Mouse (Mus musculus) MEL (cell line): ENCODE results near the gene Retreg1. TPM values are rescaled to one million over a fixed set of nuclear protein-coding genes. Genes with fewer than 3 reads are reported as not detected.

Source experiments
- DNase-seq: peaks from one replicate; pipeline ENCODE4 v3.0.0; 2011; ENCODE audit warnings: low read depth, low spot score
- H3K27ac ChIP-seq: 2 replicates; pipeline ENCODE4 v1.5.1; 2012; ENCODE audit warnings: low read depth, mild to moderate bottlenecking, control low read depth, low read length, moderate library complexity; ENCODE audit not compliant: control insufficient read depth
- H3K27me3 ChIP-seq, 2 experiments: fragments of 150-350 bp in 1 of 2; sonication (generic) in 1 of 2; 2 replicates each; pipeline ENCODE4 v1.6.1; 2012; ENCODE audit warnings: low read length in 2 of 2, mild to moderate bottlenecking in 2 of 2, improper control_type of control experiment in 1 of 2, moderate library complexity in 1 of 2; ENCODE audit not compliant: insufficient read depth in 2 of 2, control insufficient read depth in 1 of 2
- H3K36me3 ChIP-seq, 2 experiments: 2 replicates each; pipeline ENCODE4 v1.6.1; 2012 to 2014; ENCODE audit warnings: low read length in 2 of 2, improper control_type of control experiment in 1 of 2, inconsistent platforms in 1 of 2, mild to moderate bottlenecking in 1 of 2; ENCODE audit not compliant: insufficient read depth in 2 of 2, control insufficient read depth in 1 of 2
- H3K4me1 ChIP-seq, 2 experiments: fragments of 150-350 bp in 1 of 2; sonication (generic) in 1 of 2; 2 replicates each; pipeline ENCODE4 v1.6.1; 2012; ENCODE audit warnings: low read length in 2 of 2, improper control_type of control experiment in 1 of 2, mild to moderate bottlenecking in 1 of 2; ENCODE audit not compliant: insufficient read depth in 2 of 2, control insufficient read depth in 1 of 2
- H3K4me3 ChIP-seq, 2 experiments: fragments of 150-350 bp in 1 of 2; sonication (generic) in 1 of 2; 2 replicates each; pipeline ENCODE4 v1.5.1; 2012; ENCODE audit warnings: low read depth in 2 of 2, low read length in 2 of 2, mild to moderate bottlenecking in 2 of 2, moderate library complexity in 2 of 2, control low read depth in 1 of 2, improper control_type of control experiment in 1 of 2; ENCODE audit not compliant: control insufficient read depth in 1 of 2, insufficient read depth in 1 of 2
- H3K79me2 ChIP-seq: 2 replicates; pipeline ENCODE4 v1.6.1; 2012; ENCODE audit warnings: mild to moderate bottlenecking, low read length, moderate library complexity; ENCODE audit not compliant: control insufficient read depth, poor library complexity, insufficient read depth
- H3K9ac ChIP-seq: 2 replicates; pipeline ENCODE4 v1.6.1; 2012; ENCODE audit warnings: low read depth, mild to moderate bottlenecking, control low read depth, low read length, moderate library complexity; ENCODE audit not compliant: control insufficient read depth, poor library complexity, severe bottlenecking
- H3K9me3 ChIP-seq: fragments of 150-350 bp; sonication (generic); replicated peaks from 2 replicates; pipeline ENCODE4 v1.6.1; 2012; ENCODE audit warnings: mild to moderate bottlenecking, low read length, improper control_type of control experiment, moderate library complexity; ENCODE audit not compliant: insufficient read depth
- CTCF ChIP-seq, 3 experiments: IDR thresholded peaks in 2 of 3; conservative IDR thresholded peaks in 1 of 3; 2 replicates each; pipeline ENCODE4 v1.5.1; 2011 to 2012; ENCODE audit warnings: low read length in 3 of 3, low read depth in 2 of 3, mild to moderate bottlenecking in 2 of 3, improper control_type of control experiment in 1 of 3, inconsistent platforms in 1 of 3, mixed read lengths in 1 of 3, moderate library complexity in 1 of 3; ENCODE audit not compliant: control insufficient read depth in 1 of 3, insufficient read depth in 1 of 3, poor library complexity in 1 of 3, severe bottlenecking in 1 of 3
- MEF2A ChIP-seq: IDR thresholded peaks from 2 replicates; pipeline ENCODE4 v1.6.1; 2014; ENCODE audit warnings: low read depth, mild to moderate bottlenecking, inconsistent platforms, low read length, improper control_type of control experiment; ENCODE audit not compliant: poor library complexity, insufficient replicate concordance, severe bottlenecking; ENCODE audit errors: extremely low read depth
- MYB ChIP-seq: IDR thresholded peaks from 2 replicates; pipeline ENCODE4 v1.6.1; 2011; ENCODE audit warnings: mild to moderate bottlenecking, low read depth, low read length, improper control_type of control experiment
- RAD21 ChIP-seq: IDR thresholded peaks from 2 replicates; pipeline ENCODE4 v1.6.1; 2011; ENCODE audit warnings: mild to moderate bottlenecking, low read depth, low read length, improper control_type of control experiment
- polyA plus RNA-seq, 2 experiments: library from polyadenylated mRNA; stranded (reverse) in 1 of 2; unstranded in 1 of 2; fragments of >175 nt in 1 of 2; fragments of >200 nt in 1 of 2; gene quantifications; 2 replicates each; pipeline versions ENCODE4 v1.2.1 to v1.2.4; 2012; ENCODE audit warnings: low replicate concordance in 2 of 2, low read depth in 1 of 2; ENCODE audit not compliant: insufficient read length in 2 of 2, insufficient read depth in 1 of 2, missing spikeins in 1 of 2
- total RNA-seq: library from RNA; depleted of rRNA; stranded (reverse); fragments of 300-350 nt; gene quantifications from 2 replicates; pipeline ENCODE4 v1.2.3, GENCODE M21; 2012; rRNA removed

Retreg1 gene
- total and polyA plus RNA-seq, 3 experiments, result 3.1 to 7.6 TPM; not detected in 1

GRCm38 (mm10) chr15:26021721-26022120, 178.7 kb downstream of the Retreg1 start:
- H3K4me1 ChIP-seq, result no peaks in the 10 kb centered on the region
- DNase-seq, result no peak
- H3K27ac ChIP-seq, result no peak overlapping the region
- H3K36me3 ChIP-seq, result no peaks in the 10 kb centered on the region
- H3K27me3 ChIP-seq, result no peaks in the 10 kb centered on the region
- H3K79me2 ChIP-seq, result no peaks in the 10 kb centered on the region
- H3K9me3 ChIP-seq, result no peaks in the 10 kb centered on the region
- no peak overlapping the region for H3K9ac ChIP-seq
- no peak for TF ChIP-seq MYB
- TF ChIP-seq MEF2A, result no peak
- no peak for TF ChIP-seq CTCF (IDR thresholded peaks at IDR 0.05 in 2 of 3, conservative IDR thresholded peaks at IDR 0.05 in 1 of 3; ENCODE audit: control insufficient read depth in 1 of 3, insufficient read depth in 1 of 3, low read depth in 2 of 3, low read length in 3 of 3, poor library complexity in 1 of 3, severe bottlenecking in 1 of 3)
- TF ChIP-seq, all 39 proteins: peak for 0
- H3K4me3 ChIP-seq, result no peak overlapping the region

GRCm38 (mm10) chr15:26022636-26023035, 179.7 kb downstream of the Retreg1 start:
- DNase-seq, result no peak
- Histone ChIP-seq H3K79me2 (no peaks in the 10 kb centered on the region), H3K27ac (no peak overlapping the region), H3K9me3 (no peaks in the 10 kb centered on the region), H3K4me3 (no peak overlapping the region), H3K9ac (no peak overlapping the region), H3K27me3 (no peaks in the 10 kb centered on the region), H3K4me1 (no peaks in the 10 kb centered on the region), H3K36me3 (no peaks in the 10 kb centered on the region)
- no peak for TF ChIP-seq RAD21

Other genes with a start within 250 kb of the Retreg1 start
- gene Myo10, start 220.7 kb upstream of the Retreg1 start, total RNA-seq, result not detected in 2 replicates
- under 1 TPM in 1 of 2 experiments, not detected in 1; 0.01 TPM for gene Myo10, start 220.7 kb upstream of the Retreg1 start, polyA plus RNA-seq
- gene Zfp622, start 141.2 kb downstream of the Retreg1 start, total RNA-seq, result 66.8 and 77.2 TPM in 2 replicates
- 100 to 1,000 TPM in 1 of 2 experiments, not detected in 1; 106 TPM for gene Zfp622, start 141.2 kb downstream of the Retreg1 start, polyA plus RNA-seq